Mouse (Mus musculus): Measurements from ENCODE around the gene Tas1r1.

Gene Tas1r1

GRCm38 (mm10) chr4:152010091-152010706, 28.2 kb downstream of the Tas1r1 start:
- DNase-seq (ENCODE audit: low read depth, low spot score), result no peak

- DNase-seq (ENCODE audit: low read depth, low spot score), result no peak
Measured at GRCm38 (mm10) chr4:152009076-152010051, 29.0 kb downstream of the Tas1r1 start.

- peak; percentile 69 for DNase-seq (ENCODE audit: low read depth, low spot score)
Measured at GRCm38 (mm10) chr4:152008622-152009075, 29.7 kb downstream of the Tas1r1 start, which contains the start of gene Klhl21. Klhl21 (plus strand) TSS chr4:152008803.

- no peak for DNase-seq (ENCODE audit: low read depth, low spot score)
Measured at GRCm38 (mm10) chr4:152008148-152008500, 30.2 kb downstream of the Tas1r1 start.

- no peak for DNase-seq (ENCODE audit: low read depth, low spot score)
Measured at GRCm38 (mm10) chr4:152007481-152008147, 30.8 kb downstream of the Tas1r1 start.

- DNase-seq (ENCODE audit: low read depth, low spot score), result no peak
Measured at GRCm38 (mm10) chr4:152006812-152007211, 31.6 kb downstream of the Tas1r1 start.

- no peak for DNase-seq (ENCODE audit: low read depth, low spot score)
Measured at GRCm38 (mm10) chr4:152006137-152006536, 32.2 kb downstream of the Tas1r1 start.

- no peak for DNase-seq (ENCODE audit: low read depth, low spot score)
Measured at GRCm38 (mm10) chr4:152002063-152002462, 36.3 kb downstream of the Tas1r1 start.

GRCm38 (mm10) chr4:152001335-152001734, 37.0 kb downstream of the Tas1r1 start:
- DNase-seq (ENCODE audit: low read depth, low spot score), result no peak

- DNase-seq (ENCODE audit: low read depth, low spot score), result no peak
Measured at GRCm38 (mm10) chr4:152000906-152001305, 37.5 kb downstream of the Tas1r1 start.

- no peak for DNase-seq (ENCODE audit: low read depth, low spot score)
Measured at GRCm38 (mm10) chr4:151999481-151999880, 38.9 kb downstream of the Tas1r1 start.

- no peak for DNase-seq (ENCODE audit: low read depth, low spot score)
Measured at GRCm38 (mm10) chr4:151997701-151998100, 40.7 kb downstream of the Tas1r1 start.

GRCm38 (mm10) chr4:151996951-151997222, 41.5 kb downstream of the Tas1r1 start:
- DNase-seq (ENCODE audit: low read depth, low spot score), result no peak

GRCm38 (mm10) chr4:151996173-151996950, 42.0 kb downstream of the Tas1r1 start, which contains the start of gene Phf13:
Phf13 (minus strand) TSS chr4:151996258.
- peak; percentile 98 for DNase-seq (ENCODE audit: low read depth, low spot score)

- DNase-seq (ENCODE audit: low read depth, low spot score), result no peak
Measured at GRCm38 (mm10) chr4:151995371-151996172, 42.8 kb downstream of the Tas1r1 start.

- no peak for DNase-seq (ENCODE audit: low read depth, low spot score)
Measured at GRCm38 (mm10) chr4:151994228-151995171, 43.9 kb downstream of the Tas1r1 start.

- DNase-seq (ENCODE audit: low read depth, low spot score), result no peak
Measured at GRCm38 (mm10) chr4:151993035-151993434, 45.3 kb downstream of the Tas1r1 start.

- DNase-seq (ENCODE audit: low read depth, low spot score), result no peak
Measured at GRCm38 (mm10) chr4:151992091-151992490, 46.3 kb downstream of the Tas1r1 start.

GRCm38 (mm10) chr4:151989110-151989488, 49.3 kb downstream of the Tas1r1 start:
- DNase-seq (ENCODE audit: low read depth, low spot score), result no peak
